Mouse (Mus musculus) lung, adult 2 months (tissue): ENCODE results near the gene Vrk3.

Experiments used
- CTCF ChIP-seq: fragments of 200-500 bp; IDR thresholded peaks from 2 replicates; pipeline ENCODE4 v1.5.1; 2011; ENCODE audit warnings: mild to moderate bottlenecking, low read length, control low read depth; ENCODE audit not compliant: insufficient read depth
- POLR2A ChIP-seq: fragments of 200-500 bp; IDR thresholded peaks from 2 replicates; pipeline ENCODE4 v1.6.1; 2011; ENCODE audit warnings: low read depth, mild to moderate bottlenecking, control low read depth, low read length, borderline replicate concordance; ENCODE audit errors: extremely low read depth

- no peak for TF ChIP-seq CTCF
- TF ChIP-seq POLR2A = no peak
These were observed 28.8 kb downstream of the Vrk3 start for GRCm38 (mm10) chr7:44776849-44777498.
